Mouse (Mus musculus) CH12.LX (cell line): Measurements from ENCODE around the gene Ank3. TPM values are rescaled to one million over a fixed set of nuclear protein-coding genes. Genes with fewer than 3 reads are reported as not detected.

Source experiments
- DNase-seq: peaks from one replicate; pipeline ENCODE4 v3.0.0-alpha.2; 2013; ENCODE audit errors: extremely low read depth
- H3K27ac ChIP-seq: 2 replicates; pipeline ENCODE4 v1.5.1; 2012; ENCODE audit warnings: low read depth, mild to moderate bottlenecking, control low read depth, moderate library complexity; ENCODE audit not compliant: insufficient read depth
- H3K27me3 ChIP-seq: replicated peaks from 2 replicates; pipeline ENCODE3; 2012; ENCODE audit warnings: inconsistent platforms
- H3K36me3 ChIP-seq, 2 experiments: replicated peaks in 1 of 2; 2 replicates each; pipeline versions ENCODE3 to v1.6.1; 2012; ENCODE audit warnings: inconsistent platforms in 1 of 2, low read length in 1 of 2, mild to moderate bottlenecking in 1 of 2, mixed read lengths in 1 of 2, moderate library complexity in 1 of 2; ENCODE audit not compliant: control insufficient read depth in 1 of 2, insufficient read depth in 1 of 2
- H3K4me1 ChIP-seq, 2 experiments: 2 replicates each; pipeline ENCODE4 v1.6.1; 2012; ENCODE audit warnings: inconsistent platforms in 1 of 2, moderate library complexity in 1 of 2; ENCODE audit not compliant: insufficient read depth in 2 of 2, control insufficient read depth in 1 of 2
- H3K4me2 ChIP-seq: 2 replicates; pipeline ENCODE4 v1.6.1; 2012; ENCODE audit warnings: low read depth, mild to moderate bottlenecking, control low read depth; ENCODE audit not compliant: poor library complexity, insufficient read depth, severe bottlenecking
- H3K4me3 ChIP-seq, 3 experiments: fragments of 150-350 bp in 1 of 3; sonication (generic) in 1 of 3; replicated peaks in 1 of 3; 2 replicates each; pipeline versions ENCODE3 to v1.5.1; 2011 to 2012; ENCODE audit warnings: low read depth in 2 of 3, low read length in 2 of 3, mild to moderate bottlenecking in 2 of 3, moderate library complexity in 2 of 3, control low read depth in 1 of 3, improper control_type of control experiment in 1 of 3, inconsistent platforms in 1 of 3, mixed read lengths in 1 of 3; ENCODE audit not compliant: poor library complexity in 1 of 3
- H3K79me2 ChIP-seq: replicated peaks from 2 replicates; pipeline ENCODE4 v1.6.1; 2012; ENCODE audit warnings: mild to moderate bottlenecking, moderate library complexity; ENCODE audit not compliant: control insufficient read depth, poor library complexity, insufficient read depth, severe bottlenecking; ENCODE audit errors: extremely low read depth
- H3K9ac ChIP-seq: 2 replicates; pipeline ENCODE4 v1.6.1; 2012; ENCODE audit warnings: low read depth, mild to moderate bottlenecking, control low read depth, moderate library complexity; ENCODE audit not compliant: insufficient read depth
- H3K9me3 ChIP-seq: replicated peaks from 2 replicates; pipeline ENCODE3; 2012; ENCODE audit warnings: low read length, inconsistent platforms, mixed read lengths
- BHLHE40 ChIP-seq: IDR thresholded peaks from 2 replicates; pipeline ENCODE4 v1.6.1; 2011; ENCODE audit warnings: mild to moderate bottlenecking, low read depth, low read length, improper control_type of control experiment
- ELF1 ChIP-seq: IDR thresholded peaks from 2 replicates; pipeline ENCODE4 v1.6.1; 2014; ENCODE audit warnings: low read depth, mild to moderate bottlenecking, inconsistent platforms, low read length, improper control_type of control experiment
- EP300 ChIP-seq: IDR thresholded peaks from 2 replicates; pipeline ENCODE4 v1.6.1; 2011; ENCODE audit warnings: low read length, improper control_type of control experiment
- ETS1 ChIP-seq: conservative IDR thresholded peaks from 2 replicates; pipeline ENCODE4 v1.6.1; 2012; ENCODE audit warnings: low read depth, mild to moderate bottlenecking, inconsistent platforms, low read length, improper control_type of control experiment, moderate library complexity
- HCFC1 ChIP-seq: IDR thresholded peaks from 2 replicates; pipeline ENCODE4 v1.6.1; 2012; ENCODE audit warnings: low read depth, mild to moderate bottlenecking, inconsistent platforms, low read length, improper control_type of control experiment
- IRF4 ChIP-seq: IDR thresholded peaks from 2 replicates; pipeline ENCODE4 v1.6.1; 2014; ENCODE audit warnings: low read depth, mild to moderate bottlenecking, inconsistent platforms, low read length, improper control_type of control experiment
- JUND ChIP-seq: conservative IDR thresholded peaks from 2 replicates; pipeline ENCODE4 v1.6.1; 2011; ENCODE audit warnings: low read depth, low read length, improper control_type of control experiment
- MAFK ChIP-seq: IDR thresholded peaks from 2 replicates; pipeline ENCODE4 v1.6.1; 2011; ENCODE audit warnings: low read length, improper control_type of control experiment; ENCODE audit not compliant: insufficient replicate concordance
- MAX ChIP-seq: IDR thresholded peaks from 2 replicates; pipeline ENCODE4 v1.6.1; 2011; ENCODE audit warnings: low read length, improper control_type of control experiment
- NELFE ChIP-seq: IDR thresholded peaks from 2 replicates; pipeline ENCODE4 v1.6.1; 2011; ENCODE audit warnings: low read depth, low read length, improper control_type of control experiment
- NRF1 ChIP-seq: IDR thresholded peaks from 2 replicates; pipeline ENCODE4 v1.6.1; 2014; ENCODE audit warnings: low read depth, mild to moderate bottlenecking, inconsistent platforms, low read length, improper control_type of control experiment, moderate library complexity
- POLR2A ChIP-seq: IDR thresholded peaks from 2 replicates; pipeline ENCODE4 v1.6.1; 2011; ENCODE audit warnings: low read depth, mild to moderate bottlenecking, improper control_type of control experiment, low read length
- SIN3A ChIP-seq: IDR thresholded peaks from 2 replicates; pipeline ENCODE4 v1.6.1; 2012; ENCODE audit warnings: low read length, improper control_type of control experiment, inconsistent platforms
- TCF12 ChIP-seq: IDR thresholded peaks from 2 replicates; pipeline ENCODE4 v1.6.1; 2014; ENCODE audit warnings: low read depth, mild to moderate bottlenecking, inconsistent platforms, low read length, improper control_type of control experiment
- dilution Hi-C: fragments of 300-500 bp; cut with MboI; formaldehyde crosslinking; loops from 2 replicates; pipeline ENCODE4 v1.14.3; 2020; ENCODE audit warnings: low sequenced_read_pairs; ENCODE audit not compliant: extremely low pct_unique_long_range_greater_than_20kb, extremely low pct_ligation_motif_present
- in situ Hi-C: fragments of 300-500 bp; cut with MboI; formaldehyde crosslinking; loops from 3 replicates; pipeline ENCODE4 v1.14.3; 2019; ENCODE audit warnings: low sequenced_read_pairs, low pct_ligation_motif_present, low pct_unique_long_range_greater_than_20kb, mixed read lengths
- polyA plus RNA-seq: library from polyadenylated mRNA; unstranded; fragments of >175 nt; gene quantifications from 2 replicates; pipeline ENCODE4 v1.2.1, GENCODE M21; 2012; ENCODE audit warnings: low read depth; ENCODE audit not compliant: insufficient read length
- total RNA-seq, 2 experiments: library from RNA; depleted of rRNA; stranded (reverse); fragments of 300-350 nt in 1 of 2; fragments of >200 nt in 1 of 2; gene quantifications; 2 replicates each; pipeline ENCODE4 v1.2.3; 2012 to 2014

Ank3 gene
- total and polyA plus RNA-seq, 3 experiments, result 4.7 to 8.3 (median 6.2) TPM

DNA sequence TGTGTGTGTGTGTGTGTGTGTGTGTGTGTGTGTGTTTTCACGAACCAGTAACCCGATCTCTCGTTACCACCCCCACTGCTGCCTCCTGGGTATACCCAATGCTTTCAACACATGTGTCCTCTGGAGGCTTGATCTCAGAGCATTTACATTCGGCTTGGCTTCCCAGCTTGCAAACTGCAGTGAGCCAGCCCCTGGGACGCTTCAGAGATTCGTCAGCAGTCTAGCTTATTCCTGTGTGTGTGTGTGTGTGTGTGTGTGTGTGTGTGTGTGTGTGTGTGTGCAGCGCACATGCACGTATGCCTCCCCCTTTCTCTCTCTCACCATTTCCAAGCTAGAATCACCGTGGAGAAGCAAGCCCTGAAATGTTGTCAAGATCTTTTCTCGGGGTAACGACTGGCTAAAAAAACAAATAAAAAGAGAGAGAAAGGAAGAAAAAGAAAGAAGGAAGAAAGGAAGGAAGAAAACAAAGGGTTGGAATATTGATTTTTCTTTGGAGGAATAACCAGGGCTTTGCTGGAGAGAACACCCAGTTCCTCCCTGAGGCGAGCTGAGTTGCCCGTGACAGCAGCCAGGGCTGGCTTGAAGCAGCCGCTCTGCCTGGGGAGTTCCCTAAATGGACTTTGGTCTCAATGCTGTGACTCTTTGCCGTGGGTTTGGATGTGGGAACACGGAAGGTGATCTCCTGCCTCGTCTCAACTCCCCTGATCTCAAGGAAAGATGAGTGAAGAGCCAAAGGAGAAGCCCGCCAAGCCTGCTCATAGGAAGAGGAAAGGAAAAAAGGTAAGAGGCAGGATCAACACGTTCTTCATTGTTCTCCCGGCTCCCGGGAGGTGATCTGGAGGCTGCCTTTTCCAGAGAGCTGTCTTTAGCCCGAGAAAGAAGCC, 135.2 kb downstream of the Ank3 start:
- in situ Hi-C loops, result loop anchor here (5.0 to 10.0 kb wide), 2 partner anchors 34 to 111 kb away; no protein-coding TSS in a partner anchor
- Histone ChIP-seq H3K27ac (no peak overlapping the region), H3K9ac (peak overlapping the region; percentile 43), H3K79me2 (no peaks in the 10 kb centered on the region)
- TF ChIP-seq EP300 (peak; percentile 28; the same call in 1 of the 2 replicates), JUND (no peak), SIN3A (peak; percentile 20; the same call in 1 of the 2 replicates), ETS1 (peak; percentile 69), NELFE (no peak), TCF12 (peak; percentile 37), NRF1 (0 out of 2 replicates have a peak, but pooled peaks have one; percentile 10), HCFC1 (no peak), POLR2A (no peak), MAFK (0 out of 2 replicates have a peak, but pooled peaks have one; percentile 26), BHLHE40 (peak; percentile 88), IRF4 (peak; percentile 36; the same call in 1 of the 2 replicates), ELF1 (peak; percentile 21; the same call in 1 of the 2 replicates)
- TF ChIP-seq, all 38 proteins: peak for 9
- no peaks in the 10 kb centered on the region for H3K9me3 ChIP-seq
- H3K36me3 ChIP-seq, result peaks cover 0 to 1% of the 10 kb centered on the region in 2 experiments
- peak overlapping the region; percentile 70 for H3K4me2 ChIP-seq
- peak; percentile 92 for DNase-seq
- H3K4me3 ChIP-seq, result peak overlapping the region; percentile 36 to 71 (median 64)
- dilution Hi-C loops, result no loop called here
- H3K4me1 ChIP-seq, result peaks cover 6 to 52% of the 10 kb centered on the region in 2 experiments
- H3K27me3 ChIP-seq, result no peaks in the 10 kb centered on the region

DNA sequence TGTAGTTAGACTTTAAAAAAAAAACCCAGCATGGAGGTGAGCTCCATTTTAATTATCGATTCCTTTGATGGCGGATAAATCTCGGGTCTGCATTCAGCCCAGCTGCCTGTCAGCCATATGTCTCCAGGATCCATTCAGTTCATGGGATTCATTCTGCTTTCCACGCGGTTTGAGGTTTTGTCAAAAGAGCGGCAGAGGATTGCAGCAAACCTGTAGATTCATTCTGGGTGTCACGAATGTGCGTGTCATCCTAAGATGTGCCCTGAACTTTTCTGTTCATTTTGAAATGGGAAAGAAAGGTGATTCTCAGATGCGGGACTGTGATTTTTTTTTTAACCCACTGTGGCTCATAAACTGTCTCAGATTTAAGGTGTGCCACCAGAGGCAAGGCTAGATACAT, 136.1 kb downstream of the Ank3 start:
- H3K9ac ChIP-seq, result peak overlapping the region; percentile 29
- H3K4me1 ChIP-seq, result peaks cover 6 to 48% of the 10 kb centered on the region in 2 experiments
- no peak for DNase-seq
- H3K4me3 ChIP-seq, result peak overlapping the region; percentile 41 to 71 (median 64)
- dilution Hi-C loops (no loop called here), in situ Hi-C loops (loop anchor here (5.0 to 10.0 kb wide), 2 partner anchors 33 to 110 kb away; no protein-coding TSS in a partner anchor)
- TF ChIP-seq HCFC1 (no peak), MAX (0 out of 2 replicates have a peak, but pooled peaks have one; percentile 35), BHLHE40 (no peak), JUND (0 out of 2 replicates have a peak, but pooled peaks have one; percentile 11), SIN3A (peak; percentile 29; the same call in 1 of the 2 replicates)
- H3K9me3 ChIP-seq, result no peaks in the 10 kb centered on the region
- no peak overlapping the region for H3K27ac ChIP-seq
- peak overlapping the region; percentile 95 for H3K4me2 ChIP-seq
- H3K27me3 ChIP-seq, result no peaks in the 10 kb centered on the region
- H3K79me2 ChIP-seq, result no peaks in the 10 kb centered on the region
- H3K36me3 ChIP-seq, result peaks cover 0 to 1% of the 10 kb centered on the region in 2 experiments
